Mouse (Mus musculus) E14TG2a.4 (cell line): ENCODE measurements at regions not wholly inside any gene's neighbourhood (a gene's known extent, or its start where the extent isn't known, plus 50 kb on each side); places are given as distances from the start of the nearest gene placed in this dataset.

Source experiments
- H3K27me3 ChIP-seq: 2 replicates; pipeline ENCODE4 v1.6.1; 2014; ENCODE audit warnings: low read length, control low read depth; ENCODE audit not compliant: insufficient read depth
- H3K36me3 ChIP-seq: 2 replicates; pipeline ENCODE4 v1.6.1; 2014; ENCODE audit warnings: low read length, control low read depth; ENCODE audit not compliant: insufficient read depth
- H3K4me1 ChIP-seq: replicated peaks from 2 replicates; pipeline ENCODE4 v1.6.1; 2014; ENCODE audit warnings: low read depth, low read length, control low read depth
- H3K4me3 ChIP-seq: replicated peaks from 2 replicates; pipeline ENCODE4 v1.5.1; 2014; ENCODE audit warnings: mild to moderate bottlenecking, low read length
- H3K9me3 ChIP-seq: 2 replicates; pipeline ENCODE4 v1.6.1; 2014; ENCODE audit warnings: low read length, control low read depth
- CTCF ChIP-seq: conservative IDR thresholded peaks from 2 replicates; pipeline ENCODE4 v1.5.1; 2014; ENCODE audit warnings: low read length
- NANOG ChIP-seq: IDR thresholded peaks from 2 replicates; pipeline ENCODE4 v1.6.1; 2014; ENCODE audit warnings: borderline replicate concordance, low read length, mixed read lengths
- POU5F1 ChIP-seq: IDR thresholded peaks from 2 replicates; pipeline ENCODE4 v1.6.1; 2014; ENCODE audit warnings: low read length, borderline replicate concordance

DNA sequence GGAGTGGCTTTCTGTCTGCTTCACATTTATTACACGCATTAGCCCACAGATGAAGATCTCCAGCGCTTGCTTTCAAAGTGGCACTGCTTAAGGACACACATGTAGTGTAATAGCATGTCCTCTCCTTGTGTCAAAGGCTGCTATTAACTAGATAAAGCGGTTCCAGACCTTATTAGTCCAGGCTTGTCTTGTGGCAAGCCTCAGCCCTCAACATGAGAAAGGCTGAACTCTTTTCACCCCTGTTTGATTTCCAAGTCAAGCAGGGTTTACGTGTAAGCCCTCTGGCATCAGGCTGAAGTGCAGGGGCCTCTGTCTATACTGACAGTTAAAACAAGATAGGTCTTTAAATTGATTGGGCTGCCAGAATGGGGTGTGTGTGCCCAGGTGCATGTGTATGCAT is 403.7 kb upstream of the Adamts16 start:
- no peaks in the 10 kb centered on the region for H3K36me3 ChIP-seq
- TF ChIP-seq CTCF (no peak), NANOG (no peak), POU5F1 (no peak)
- no peaks in the 10 kb centered on the region for H3K4me1 ChIP-seq

DNA sequence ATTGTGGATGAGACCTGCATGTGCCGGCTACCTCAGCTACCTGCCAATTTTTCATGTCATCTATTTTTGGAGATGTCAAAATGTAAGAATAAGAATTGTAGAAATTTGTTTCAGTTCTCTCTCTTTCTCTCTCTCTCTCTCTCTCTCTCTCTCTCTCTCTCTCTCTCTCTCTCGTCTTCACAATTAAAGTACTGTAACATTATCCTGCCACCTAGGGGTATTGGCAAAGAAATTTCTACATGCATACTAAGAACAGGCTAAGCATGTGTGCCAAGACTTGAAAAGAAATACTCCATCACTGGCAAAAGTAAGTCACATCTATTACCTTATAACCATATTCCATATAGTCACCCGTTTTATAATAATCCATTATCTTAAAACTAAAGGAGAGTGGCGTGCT is 398.2 kb upstream of the Adamts16 start:
- TF ChIP-seq CTCF = no peak
- TF ChIP-seq POU5F1 = no peak
- no peak for TF ChIP-seq NANOG
- no peaks in the 10 kb centered on the region for H3K9me3 ChIP-seq
- H3K4me1 ChIP-seq = no peaks in the 10 kb centered on the region
- no peaks in the 10 kb centered on the region for H3K36me3 ChIP-seq
- no peaks in the 10 kb centered on the region for H3K27me3 ChIP-seq
- no peak overlapping the region for H3K4me3 ChIP-seq

More for the DNA sequence above, 403.7 kb upstream of the Adamts16 start:
- H3K9me3 ChIP-seq = no peaks in the 10 kb centered on the region
- H3K4me3 ChIP-seq = no peak overlapping the region
- no peaks in the 10 kb centered on the region for H3K27me3 ChIP-seq

DNA sequence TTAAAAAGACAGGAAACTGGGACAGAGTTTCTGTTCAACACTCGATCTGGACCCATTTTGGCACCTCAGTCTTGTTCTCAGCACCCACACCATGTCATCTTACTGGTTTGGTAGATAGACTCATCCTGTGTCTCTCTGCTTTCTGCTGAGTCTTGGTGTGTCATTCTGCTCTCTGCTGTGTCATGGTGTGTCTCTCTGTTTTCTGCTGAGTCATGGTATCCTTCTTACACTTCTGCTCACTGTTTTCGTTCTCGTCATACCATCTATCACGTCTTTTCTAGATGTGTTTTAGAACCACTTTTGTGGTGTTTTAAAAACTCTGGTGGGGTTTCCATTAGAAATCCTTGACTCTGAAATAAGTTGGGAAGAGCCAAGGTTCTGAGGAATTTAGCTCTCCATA is 393.7 kb upstream of the Adamts16 start:
- no peaks in the 10 kb centered on the region; the same call in 1 of the 2 replicates for H3K9me3 ChIP-seq
- no peaks in the 10 kb centered on the region for H3K36me3 ChIP-seq
- no peak overlapping the region for H3K4me3 ChIP-seq
- no peaks in the 10 kb centered on the region for H3K27me3 ChIP-seq
- no peaks in the 10 kb centered on the region for H3K4me1 ChIP-seq
- no peak for TF ChIP-seq CTCF
- TF ChIP-seq NANOG = no peak
- no peak for TF ChIP-seq POU5F1

DNA sequence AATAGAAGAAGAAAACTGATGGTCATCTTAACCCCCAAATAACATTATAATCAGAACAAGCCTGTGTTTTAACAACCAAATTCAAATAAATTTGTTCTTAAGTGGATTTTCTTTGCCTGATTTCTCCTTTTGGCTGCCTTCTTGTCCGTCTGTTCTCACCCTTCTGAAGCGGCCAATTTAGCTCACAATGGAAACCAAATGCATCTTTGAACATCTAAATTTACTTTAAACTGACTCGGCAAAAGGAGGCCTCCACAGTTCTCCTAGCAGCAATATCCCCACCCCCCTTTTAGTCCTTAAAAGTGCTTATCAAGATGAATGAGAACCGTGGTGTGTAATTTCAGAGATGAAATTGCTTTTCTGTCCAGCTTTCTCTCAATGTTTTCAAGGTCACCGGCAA is 389.6 kb upstream of the Adamts16 start:
- no peak for TF ChIP-seq CTCF
- no peak for TF ChIP-seq NANOG
- H3K4me1 ChIP-seq = no peaks in the 10 kb centered on the region

DNA sequence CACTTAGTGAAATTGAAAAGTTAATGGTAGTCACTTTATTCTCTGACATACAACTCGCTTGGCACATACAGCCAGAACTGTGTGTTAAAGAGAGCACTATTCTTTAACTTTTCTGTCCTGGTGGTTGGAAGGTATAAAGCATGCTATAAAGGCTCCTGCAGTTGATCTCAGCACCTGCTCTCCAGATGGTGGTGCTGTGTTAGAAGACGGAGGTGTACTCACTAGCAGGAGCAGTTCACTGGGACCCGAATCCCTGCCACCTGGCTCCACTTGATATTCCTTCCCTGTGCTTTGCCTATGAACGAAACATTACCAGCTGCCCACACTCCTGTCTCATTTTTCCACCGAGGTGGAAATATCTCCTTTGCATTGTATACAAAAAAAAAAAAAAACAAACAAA is 373.2 kb upstream of the Adamts16 start:
- no peaks in the 10 kb centered on the region for H3K27me3 ChIP-seq
- TF ChIP-seq CTCF (no peak), NANOG (no peak), POU5F1 (no peak)
- H3K4me3 ChIP-seq = no peak overlapping the region
- H3K4me1 ChIP-seq = no peaks in the 10 kb centered on the region
- H3K9me3 ChIP-seq = no peaks in the 10 kb centered on the region
- H3K36me3 ChIP-seq = no peaks in the 10 kb centered on the region

More for the DNA sequence above, 389.6 kb upstream of the Adamts16 start:
- H3K27me3 ChIP-seq = no peaks in the 10 kb centered on the region
- H3K36me3 ChIP-seq = no peaks in the 10 kb centered on the region
- H3K9me3 ChIP-seq = no peaks in the 10 kb centered on the region; the same call in 1 of the 2 replicates
- no peak overlapping the region for H3K4me3 ChIP-seq

DNA sequence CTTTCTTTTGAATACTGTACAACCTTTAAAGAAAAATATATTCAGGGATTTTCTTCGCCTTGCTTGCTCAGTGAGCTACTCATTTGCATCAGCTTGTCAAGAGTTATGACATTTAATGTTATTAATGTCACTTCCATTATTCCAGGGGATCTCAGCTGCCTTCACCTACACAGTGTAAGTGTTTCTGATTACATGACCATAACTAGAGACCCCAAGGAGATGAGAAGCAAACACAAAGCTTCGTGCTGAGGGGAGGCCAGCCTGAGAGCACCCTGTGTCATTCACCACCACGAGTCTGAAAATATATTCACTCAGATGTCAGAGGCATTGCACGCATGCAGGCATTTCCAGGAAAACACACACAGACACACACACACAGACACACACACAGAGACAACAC is 369.8 kb upstream of the Adamts16 start:
- no peaks in the 10 kb centered on the region for H3K9me3 ChIP-seq
- H3K4me3 ChIP-seq = no peak overlapping the region
- no peaks in the 10 kb centered on the region for H3K27me3 ChIP-seq
- TF ChIP-seq CTCF (no peak), POU5F1 (no peak), NANOG (no peak)
- no peaks in the 10 kb centered on the region for H3K4me1 ChIP-seq
- no peaks in the 10 kb centered on the region for H3K36me3 ChIP-seq

DNA sequence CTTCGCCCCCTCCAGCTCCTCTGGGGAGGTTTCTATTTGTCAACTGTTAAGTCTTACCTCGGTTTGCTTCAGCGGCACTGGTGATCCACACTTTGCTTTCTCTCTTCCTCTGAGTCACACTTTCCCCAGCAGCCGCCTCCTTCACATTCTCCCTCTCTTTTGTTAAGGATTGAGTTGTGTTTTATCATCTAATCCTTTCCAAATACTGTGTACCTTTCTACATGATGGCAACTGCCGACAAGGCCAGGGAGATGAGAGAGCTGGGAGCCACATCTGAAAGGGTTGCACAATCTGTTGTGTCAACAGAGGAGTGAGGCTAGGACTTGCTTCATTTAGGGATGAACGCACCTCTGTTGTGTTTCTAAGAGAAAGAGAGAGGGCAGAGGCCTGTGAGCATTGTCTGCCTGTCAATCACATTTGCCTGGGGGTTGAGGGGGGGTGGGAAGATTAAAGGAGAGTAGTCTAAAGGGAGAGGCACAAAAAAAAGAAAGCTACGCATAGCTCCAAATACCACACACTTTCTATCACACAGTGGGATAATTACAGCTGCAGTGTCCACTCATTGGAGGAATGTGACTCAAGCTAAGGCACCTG is 369.1 kb upstream of the Adamts16 start:
- Histone ChIP-seq H3K36me3 (no peaks in the 10 kb centered on the region), H3K9me3 (no peaks in the 10 kb centered on the region), H3K4me1 (no peaks in the 10 kb centered on the region), H3K4me3 (no peak overlapping the region), H3K27me3 (no peaks in the 10 kb centered on the region)
- TF ChIP-seq POU5F1 (no peak), CTCF (no peak), NANOG (no peak)

DNA sequence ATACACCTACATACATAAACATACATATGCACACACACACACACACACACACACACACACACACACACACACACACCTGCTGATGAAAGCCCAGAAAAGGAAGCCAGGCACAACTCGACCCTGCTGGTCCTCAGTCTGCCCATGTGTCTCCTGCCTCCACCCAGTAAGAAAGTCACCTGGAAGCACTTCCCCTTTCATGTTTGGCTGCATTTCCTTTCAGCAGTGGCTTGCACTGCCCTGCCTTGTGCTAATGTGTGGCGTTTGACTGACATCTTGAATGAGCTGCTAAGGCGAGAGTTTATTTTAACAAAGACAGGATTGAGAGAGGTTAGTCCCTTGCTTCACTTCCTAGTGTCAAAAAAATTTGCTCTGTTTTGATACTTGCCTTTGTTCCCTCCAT is 364.1 kb upstream of the Adamts16 start:
- Histone ChIP-seq H3K27me3 (no peaks in the 10 kb centered on the region), H3K9me3 (no peaks in the 10 kb centered on the region), H3K36me3 (no peaks in the 10 kb centered on the region), H3K4me3 (no peak overlapping the region), H3K4me1 (no peaks in the 10 kb centered on the region)
- TF ChIP-seq POU5F1 = no peak
- no peak for TF ChIP-seq NANOG
- no peak for TF ChIP-seq CTCF

DNA sequence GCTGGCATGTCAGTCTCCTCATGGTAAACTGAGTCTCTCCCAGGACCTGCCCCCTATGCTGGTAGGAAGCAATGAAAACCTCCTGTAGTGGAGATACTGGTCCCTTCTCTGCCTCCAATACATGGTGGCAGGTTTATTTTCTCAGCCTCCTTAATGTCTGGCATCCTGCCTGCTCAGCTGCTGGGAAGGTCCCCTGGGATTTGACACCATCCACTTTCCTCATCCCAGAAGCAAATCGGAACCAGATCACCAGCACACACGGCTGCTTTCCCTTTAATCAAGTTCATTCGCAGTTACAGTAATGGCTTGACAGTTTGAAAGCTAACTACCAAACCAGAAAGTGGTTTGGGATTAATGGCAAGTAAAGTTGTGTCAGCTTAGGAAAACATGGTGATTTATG is 359.0 kb upstream of the Adamts16 start:
- H3K36me3 ChIP-seq = no peaks in the 10 kb centered on the region
- H3K4me3 ChIP-seq = no peak overlapping the region
- H3K4me1 ChIP-seq = no peaks in the 10 kb centered on the region
- H3K27me3 ChIP-seq = no peaks in the 10 kb centered on the region
- TF ChIP-seq CTCF = no peak
- TF ChIP-seq NANOG = no peak
- TF ChIP-seq POU5F1 = no peak
- no peaks in the 10 kb centered on the region for H3K9me3 ChIP-seq
